Mouse (Mus musculus): Measurements from ENCODE around the gene Plek. TPM values are rescaled to one million over a fixed set of nuclear protein-coding genes. Genes with fewer than 3 reads are reported as not detected.
A peak's percentile ranks its signal among the peaks of the same experiment; 100 is the strongest.
"Not testable (repeated sequence)": the region's sequence is repeated elsewhere in the genome, so short reads cannot be mapped to it uniquely, and the experiment has no call there.

Plek gene
- polyA plus RNA-seq, 1 experiment from 2014 or later: 3.3 TPM

- Histone ChIP-seq H3K4me2 (no peak overlapping the region), H3K27ac (no peak overlapping the region), H3K36me3 (no peaks in the 10 kb centered on the region), H3K9me3 (no peaks in the 10 kb centered on the region), H3K4me3 (replicated peaks) (no peak overlapping the region), H3K9ac (no peak overlapping the region), H3K27me3 (replicated peaks) (no peaks in the 10 kb centered on the region), H3K4me1 (no peaks in the 10 kb centered on the region)
- ATAC-seq (ENCODE audit: insufficient read depth, low FRiP score, low read depth): no peak
- WGBS: 89% methylated on average over 7 of the region's 7 CpGs
These were observed 32.9 kb downstream of the Plek start for GRCm38 (mm10) chr11:17019328-17019727.

DNA sequence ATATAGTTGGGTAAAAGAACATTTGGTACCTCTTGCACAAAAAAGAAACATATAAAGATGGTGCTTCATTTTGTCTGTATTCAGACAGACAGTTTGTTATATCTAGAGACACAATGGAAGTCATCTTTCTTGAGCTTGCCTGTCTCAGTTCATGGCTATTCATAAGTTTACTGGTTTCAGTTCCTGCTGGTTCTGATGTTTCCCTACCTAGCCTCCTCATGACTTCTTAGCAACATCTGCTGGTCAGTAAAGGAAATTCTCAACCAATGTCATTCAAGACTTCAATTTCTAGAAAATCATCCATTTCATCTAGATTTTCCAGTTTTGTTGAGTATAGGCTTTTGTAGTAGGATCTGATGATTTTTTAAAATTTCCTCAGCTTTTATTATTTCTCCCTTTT is 39.2 kb downstream of the Plek start:
- no peaks in the 10 kb centered on the region for H3K27me3 ChIP-seq (replicated peaks)
- H3K27ac ChIP-seq: no peak overlapping the region

GRCm38 (mm10) chr11:17008498-17008941 is 43.7 kb downstream of the Plek start:
- Histone ChIP-seq H3K9me3 (no peaks in the 10 kb centered on the region), H3K9ac (no peak overlapping the region), H3K27me3 (replicated peaks) (no peaks in the 10 kb centered on the region), H3K4me1 (no peaks in the 10 kb centered on the region), H3K36me3 (no peaks in the 10 kb centered on the region), H3K4me2 (no peak overlapping the region), H3K4me3 (replicated peaks) (no peak overlapping the region), H3K27ac (no peak overlapping the region)
- 52% methylated on average over 7 of the region's 7 CpGs for WGBS
- ATAC-seq (ENCODE audit: insufficient read depth, low FRiP score, low read depth): no peak; the same call in 1 of the 2 replicates

More for the DNA sequence above, 39.2 kb downstream of the Plek start:
- H3K9ac ChIP-seq: no peak overlapping the region
- H3K36me3 ChIP-seq: no peaks in the 10 kb centered on the region
- no peak for ATAC-seq (ENCODE audit: insufficient read depth, low FRiP score, low read depth)
- no peak overlapping the region for H3K4me3 ChIP-seq (replicated peaks)
- no peaks in the 10 kb centered on the region for H3K9me3 ChIP-seq
- no peaks in the 10 kb centered on the region for H3K4me1 ChIP-seq
- H3K4me2 ChIP-seq: no peak overlapping the region

GRCm38 (mm10) chr11:17007517-17008173 is 44.5 kb downstream of the Plek start:
- Histone ChIP-seq H3K27me3 (replicated peaks) (no peaks in the 10 kb centered on the region), H3K36me3 (no peaks in the 10 kb centered on the region), H3K4me2 (no peak overlapping the region), H3K27ac (no peak overlapping the region), H3K9ac (no peak overlapping the region), H3K9me3 (no peaks in the 10 kb centered on the region), H3K4me1 (no peaks in the 10 kb centered on the region), H3K4me3 (replicated peaks) (no peak overlapping the region)
- 84% methylated on average over 5 of the region's 5 CpGs for WGBS
- no peak for ATAC-seq (ENCODE audit: insufficient read depth, low FRiP score, low read depth)

- not testable (repeated sequence) for H3K9me3 ChIP-seq; H3K4me1 ChIP-seq; H3K9ac ChIP-seq; H3K4me2 ChIP-seq; H3K36me3 ChIP-seq; H3K27ac ChIP-seq; ATAC-seq (ENCODE audit: insufficient read depth, low FRiP score, low read depth); H3K27me3 ChIP-seq (replicated peaks); H3K4me3 ChIP-seq (replicated peaks)
- 75% methylated on average over 3 of the region's 3 CpGs for WGBS
These were observed 45.7 kb downstream of the Plek start for GRCm38 (mm10) chr11:17006526-17006925.

GRCm38 (mm10) chr11:17004899-17005846 is 47.0 kb downstream of the Plek start:
- Histone ChIP-seq H3K27me3 (replicated peaks) (no peaks in the 10 kb centered on the region), H3K27ac (no peak overlapping the region), H3K36me3 (no peaks in the 10 kb centered on the region), H3K4me3 (replicated peaks) (no peak overlapping the region), H3K9ac (no peak overlapping the region), H3K4me2 (no peak overlapping the region), H3K9me3 (no peaks in the 10 kb centered on the region), H3K4me1 (no peaks in the 10 kb centered on the region)
- ATAC-seq (ENCODE audit: insufficient read depth, low FRiP score, low read depth): no peak
- 76% methylated on average over 4 of the region's 4 CpGs for WGBS

GRCm38 (mm10) chr11:17003757-17004156 is 48.4 kb downstream of the Plek start:
- H3K9me3 ChIP-seq: no peaks in the 10 kb centered on the region
- no peaks in the 10 kb centered on the region for H3K36me3 ChIP-seq
- no peak overlapping the region for H3K9ac ChIP-seq
- H3K4me3 ChIP-seq (replicated peaks): no peak overlapping the region
- WGBS: 73% methylated on average over 3 of the region's 3 CpGs
- H3K27ac ChIP-seq: no peak overlapping the region
- ATAC-seq (ENCODE audit: insufficient read depth, low FRiP score, low read depth): no peak
- H3K4me1 ChIP-seq: no peaks in the 10 kb centered on the region
- no peak overlapping the region for H3K4me2 ChIP-seq
- H3K27me3 ChIP-seq (replicated peaks): no peaks in the 10 kb centered on the region

GRCm38 (mm10) chr11:17002739-17003373 is 49.3 kb downstream of the Plek start:
- no peak overlapping the region for H3K27ac ChIP-seq
- H3K9me3 ChIP-seq: no peaks in the 10 kb centered on the region
- H3K9ac ChIP-seq: no peak overlapping the region
- H3K4me3 ChIP-seq (replicated peaks): no peak overlapping the region
- H3K36me3 ChIP-seq: no peaks in the 10 kb centered on the region
- H3K27me3 ChIP-seq (replicated peaks): no peaks in the 10 kb centered on the region
- 71% methylated on average over 7 of the region's 7 CpGs for WGBS
- H3K4me2 ChIP-seq: no peak overlapping the region
- ATAC-seq (ENCODE audit: insufficient read depth, low FRiP score, low read depth): peak; percentile 22; the same call in 1 of the 2 replicates
- no peaks in the 10 kb centered on the region for H3K4me1 ChIP-seq

- ATAC-seq (ENCODE audit: insufficient read depth, low FRiP score, low read depth): no peak
- 59% methylated on average over 9 of the region's 9 CpGs for WGBS
- no peaks in the 10 kb centered on the region for H3K36me3 ChIP-seq
- no peaks in the 10 kb centered on the region for H3K9me3 ChIP-seq
- no peak overlapping the region for H3K27ac ChIP-seq
- no peaks in the 10 kb centered on the region for H3K4me1 ChIP-seq
- no peak overlapping the region for H3K4me2 ChIP-seq
- H3K27me3 ChIP-seq (replicated peaks): no peaks in the 10 kb centered on the region
- no peak overlapping the region for H3K4me3 ChIP-seq (replicated peaks)
- H3K9ac ChIP-seq: no peak overlapping the region
These were observed 51.5 kb downstream of the Plek start for GRCm38 (mm10) chr11:17000353-17001334.

- no peaks in the 10 kb centered on the region for H3K27me3 ChIP-seq (replicated peaks)
- H3K9me3 ChIP-seq: no peaks in the 10 kb centered on the region
- H3K27ac ChIP-seq: no peak overlapping the region
- H3K9ac ChIP-seq: no peak overlapping the region
- no peaks in the 10 kb centered on the region for H3K36me3 ChIP-seq
- ATAC-seq (ENCODE audit: insufficient read depth, low FRiP score, low read depth): no peak
- H3K4me2 ChIP-seq: no peak overlapping the region
- H3K4me3 ChIP-seq (replicated peaks): no peak overlapping the region
- H3K4me1 ChIP-seq: no peaks in the 10 kb centered on the region
These were observed 52.2 kb downstream of the Plek start for GRCm38 (mm10) chr11:16999933-17000332.

GRCm38 (mm10) chr11:16999387-16999786 is 52.8 kb downstream of the Plek start:
- 89% methylated on average over 4 of the region's 4 CpGs for WGBS
- H3K36me3 ChIP-seq: no peaks in the 10 kb centered on the region

More at GRCm38 (mm10) chr11:16999387-16999786, 52.8 kb downstream of the Plek start:
- Histone ChIP-seq H3K27me3 (replicated peaks) (no peaks in the 10 kb centered on the region), H3K27ac (no peak overlapping the region), H3K4me1 (no peaks in the 10 kb centered on the region), H3K9ac (no peak overlapping the region), H3K9me3 (no peaks in the 10 kb centered on the region), H3K4me3 (replicated peaks) (no peak overlapping the region), H3K4me2 (no peak overlapping the region)
- no peak for ATAC-seq (ENCODE audit: insufficient read depth, low FRiP score, low read depth)
